Mouse (Mus musculus): ENCODE results near the gene Hcn4. TPM values are rescaled to one million over a fixed set of nuclear protein-coding genes. Genes with fewer than 3 reads are reported as not detected.

Hcn4 gene
- polyA plus RNA-seq, 1 experiment from 2014 or later: 0.24 TPM

- TF ChIP-seq CTCF (IDR thresholded peaks at IDR 0.05; ENCODE audit: low read depth): no peak
- ATAC-seq (replicated peaks; ENCODE audit: low FRiP score, low read depth) (no peak), DNase-seq (ENCODE audit: low spot score) (no peak)
- Histone ChIP-seq H3K9me3 (replicated peaks; ENCODE audit: low read length) (no peaks in the 10 kb centered on the region), H3K4me2 (ENCODE audit: low read length) (no peak overlapping the region), H3K27ac (no peak overlapping the region), H3K9ac (ENCODE audit: low read depth, low read length) (no peak overlapping the region), H3K36me3 (ENCODE audit: insufficient read depth, low read length) (no peaks in the 10 kb centered on the region), H3K27me3 (ENCODE audit: insufficient read depth, low read length) (no peaks in the 10 kb centered on the region), H3K4me1 (replicated peaks; ENCODE audit: insufficient read depth, low read length) (no peaks in the 10 kb centered on the region), H3K4me3 (replicated peaks; ENCODE audit: low read depth, low read length) (no peak overlapping the region)
- WGBS: 37% methylated on average over 4 of the region's 4 CpGs
These were observed 20.9 kb upstream of the Hcn4 start for GRCm38 (mm10) chr9:58802294-58802693.

GRCm38 (mm10) chr9:58802802-58803201 is 20.4 kb upstream of the Hcn4 start:
- Histone ChIP-seq H3K27ac (no peak overlapping the region), H3K9me3 (replicated peaks; ENCODE audit: low read length) (no peaks in the 10 kb centered on the region)

GRCm38 (mm10) chr9:58805601-58806318 is 17.5 kb upstream of the Hcn4 start:
- no peaks in the 10 kb centered on the region for H3K27me3 ChIP-seq (ENCODE audit: insufficient read depth, low read length)
- ATAC-seq (replicated peaks; ENCODE audit: low FRiP score, low read depth): peak; percentile 69; the same call in 1 of the 2 replicates
- peak overlapping the region; percentile 19 for H3K4me3 ChIP-seq (replicated peaks; ENCODE audit: low read depth, low read length)
- H3K36me3 ChIP-seq (ENCODE audit: insufficient read depth, low read length): no peaks in the 10 kb centered on the region
- WGBS: 7% methylated on average over 15 of the region's 15 CpGs
- no peaks in the 10 kb centered on the region for H3K9me3 ChIP-seq (replicated peaks; ENCODE audit: low read length)
- peak overlapping the region; percentile 50 for H3K4me2 ChIP-seq (ENCODE audit: low read length)
- no peak overlapping the region for H3K9ac ChIP-seq (ENCODE audit: low read depth, low read length)
- no peak for TF ChIP-seq CTCF (IDR thresholded peaks at IDR 0.05; ENCODE audit: low read depth)
- DNase-seq (ENCODE audit: low spot score): peak; percentile 85
- no peak overlapping the region for H3K27ac ChIP-seq
- no peaks in the 10 kb centered on the region for H3K4me1 ChIP-seq (replicated peaks; ENCODE audit: insufficient read depth, low read length)

More at GRCm38 (mm10) chr9:58802802-58803201, 20.4 kb upstream of the Hcn4 start:
- Histone ChIP-seq H3K9ac (ENCODE audit: low read depth, low read length) (no peak overlapping the region), H3K27me3 (ENCODE audit: insufficient read depth, low read length) (no peaks in the 10 kb centered on the region), H3K4me1 (replicated peaks; ENCODE audit: insufficient read depth, low read length) (no peaks in the 10 kb centered on the region), H3K4me3 (replicated peaks; ENCODE audit: low read depth, low read length) (no peak overlapping the region), H3K36me3 (ENCODE audit: insufficient read depth, low read length) (no peaks in the 10 kb centered on the region), H3K4me2 (ENCODE audit: low read length) (no peak overlapping the region)
- DNase-seq (ENCODE audit: low spot score): no peak
- WGBS: 25% methylated on average over 5 of the region's 5 CpGs
- no peak for TF ChIP-seq CTCF (IDR thresholded peaks at IDR 0.05; ENCODE audit: low read depth)
- no peak for ATAC-seq (replicated peaks; ENCODE audit: low FRiP score, low read depth)

GRCm38 (mm10) chr9:58811171-58811570 is 12.0 kb upstream of the Hcn4 start:
- ATAC-seq (replicated peaks; ENCODE audit: low FRiP score, low read depth) (no peak), DNase-seq (ENCODE audit: low spot score) (no peak)

GRCm38 (mm10) chr9:58815552-58816260 is 7.5 kb upstream of the Hcn4 start:
- ATAC-seq (replicated peaks; ENCODE audit: low FRiP score, low read depth): peak; percentile 64

More at GRCm38 (mm10) chr9:58811171-58811570, 12.0 kb upstream of the Hcn4 start:
- H3K27me3 ChIP-seq (ENCODE audit: insufficient read depth, low read length): no peaks in the 10 kb centered on the region
- 41% methylated on average over 3 of the region's 3 CpGs for WGBS
- no peak for TF ChIP-seq CTCF (IDR thresholded peaks at IDR 0.05; ENCODE audit: low read depth)
- H3K4me1 ChIP-seq (replicated peaks; ENCODE audit: insufficient read depth, low read length): no peaks in the 10 kb centered on the region
- no peaks in the 10 kb centered on the region for H3K9me3 ChIP-seq (replicated peaks; ENCODE audit: low read length)
- no peak overlapping the region for H3K27ac ChIP-seq
- H3K36me3 ChIP-seq (ENCODE audit: insufficient read depth, low read length): no peaks in the 10 kb centered on the region
- no peak overlapping the region for H3K4me2 ChIP-seq (ENCODE audit: low read length)
- no peak overlapping the region for H3K9ac ChIP-seq (ENCODE audit: low read depth, low read length)
- no peak overlapping the region for H3K4me3 ChIP-seq (replicated peaks; ENCODE audit: low read depth, low read length)

GRCm38 (mm10) chr9:58816458-58816857 is 6.8 kb upstream of the Hcn4 start:
- no peak for DNase-seq (ENCODE audit: low spot score)
- WGBS: 42% methylated on average over 9 of the region's 9 CpGs

More at GRCm38 (mm10) chr9:58815552-58816260, 7.5 kb upstream of the Hcn4 start:
- no peak overlapping the region for H3K4me3 ChIP-seq (replicated peaks; ENCODE audit: low read depth, low read length)
- DNase-seq (ENCODE audit: low spot score): peak; percentile 30
- peaks cover 5% of the 10 kb centered on the region; the same call in 1 of the 2 replicates for H3K27me3 ChIP-seq (ENCODE audit: insufficient read depth, low read length)
- no peaks in the 10 kb centered on the region for H3K36me3 ChIP-seq (ENCODE audit: insufficient read depth, low read length)
- no peak overlapping the region for H3K9ac ChIP-seq (ENCODE audit: low read depth, low read length)
- WGBS: 34% methylated on average over 15 of the region's 15 CpGs
- H3K27ac ChIP-seq: no peak overlapping the region
- no peaks in the 10 kb centered on the region for H3K4me1 ChIP-seq (replicated peaks; ENCODE audit: insufficient read depth, low read length)
- TF ChIP-seq CTCF (IDR thresholded peaks at IDR 0.05; ENCODE audit: low read depth): peak; percentile 29; the same call in 1 of the 2 replicates
- H3K4me2 ChIP-seq (ENCODE audit: low read length): no peak overlapping the region
- H3K9me3 ChIP-seq (replicated peaks; ENCODE audit: low read length): no peaks in the 10 kb centered on the region

More at GRCm38 (mm10) chr9:58816458-58816857, 6.8 kb upstream of the Hcn4 start:
- no peak overlapping the region for H3K4me2 ChIP-seq (ENCODE audit: low read length)
- H3K9ac ChIP-seq (ENCODE audit: low read depth, low read length): no peak overlapping the region
- no peak overlapping the region for H3K27ac ChIP-seq
- ATAC-seq (replicated peaks; ENCODE audit: low FRiP score, low read depth): 0 out of 2 replicates have a peak, but pooled peaks have one; percentile 30
- TF ChIP-seq CTCF (IDR thresholded peaks at IDR 0.05; ENCODE audit: low read depth): no peak
- no peaks in the 10 kb centered on the region for H3K4me1 ChIP-seq (replicated peaks; ENCODE audit: insufficient read depth, low read length)
- no peaks in the 10 kb centered on the region for H3K36me3 ChIP-seq (ENCODE audit: insufficient read depth, low read length)
- no peak overlapping the region for H3K4me3 ChIP-seq (replicated peaks; ENCODE audit: low read depth, low read length)
- H3K27me3 ChIP-seq (ENCODE audit: insufficient read depth, low read length): peaks cover 8% of the 10 kb centered on the region
- no peaks in the 10 kb centered on the region for H3K9me3 ChIP-seq (replicated peaks; ENCODE audit: low read length)
